Mouse (Mus musculus) splenic B cell, adult 2 months (primary cell): Measurements from ENCODE around the gene Ubap1l.

Experiments used
- DNase-seq: peaks from one replicate; pipeline ENCODE4 v3.0.0-alpha.2; 2011; ENCODE audit warnings: low read depth, low spot score
- H3K27me3 ChIP-seq: 2 replicates; pipeline ENCODE4 v1.6.1; 2012; ENCODE audit warnings: mild to moderate bottlenecking, low read length, moderate library complexity, mixed read lengths; ENCODE audit not compliant: control insufficient read depth, poor library complexity, insufficient read depth, severe bottlenecking
- H3K36me3 ChIP-seq: 2 replicates; pipeline ENCODE4 v1.6.1; 2012; ENCODE audit warnings: mild to moderate bottlenecking, low read length, moderate library complexity, mixed read lengths; ENCODE audit not compliant: control insufficient read depth, poor library complexity, insufficient read depth, severe bottlenecking

The Ubap1l gene

DNA sequence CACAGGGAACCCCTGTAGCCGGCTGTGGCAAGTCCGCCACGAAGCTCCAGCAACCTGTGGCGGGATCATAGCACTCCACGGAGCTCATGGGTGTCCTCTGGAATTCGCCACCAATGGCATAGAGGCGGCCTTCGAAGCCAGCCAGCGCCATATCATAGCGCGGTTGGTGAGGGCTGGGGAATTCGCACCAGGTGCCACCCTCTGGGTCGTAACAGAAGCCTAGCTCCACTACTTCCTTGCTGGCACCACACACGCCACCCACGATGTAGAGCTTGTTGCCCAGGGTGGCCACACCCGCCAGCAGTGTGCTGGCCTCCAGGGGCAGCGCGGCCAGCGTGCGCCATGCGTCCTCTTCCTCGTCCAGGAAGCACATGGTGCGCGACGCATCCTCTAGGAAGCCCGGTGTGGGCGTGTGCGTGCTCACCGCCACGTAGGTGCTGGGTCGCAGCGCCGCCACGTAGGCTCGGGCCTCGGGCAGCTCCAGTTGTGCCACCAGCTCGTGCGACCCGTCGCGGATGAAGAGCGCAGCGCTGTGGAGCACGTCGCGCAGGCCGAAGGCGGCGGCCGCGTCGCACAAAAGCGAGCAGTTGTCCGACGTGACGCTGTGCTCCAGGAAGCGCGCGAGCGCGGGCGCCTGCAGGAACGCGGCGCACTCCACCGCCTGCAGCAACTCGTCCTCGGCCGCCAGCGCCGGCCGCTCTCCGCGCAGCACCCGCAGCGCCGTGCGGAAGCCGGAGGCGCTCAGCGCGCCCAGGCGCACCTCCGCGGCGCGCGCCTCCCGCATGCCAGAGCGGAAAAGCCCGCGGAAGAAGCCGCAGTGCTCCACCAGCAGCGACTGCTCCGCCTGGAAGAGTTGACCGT is 30.1 kb downstream of the Ubap1l start:
- Histone ChIP-seq H3K27me3 (no peaks in the 10 kb centered on the region), H3K36me3 (no peaks in the 10 kb centered on the region)
- peak; percentile 4 for DNase-seq

DNA sequence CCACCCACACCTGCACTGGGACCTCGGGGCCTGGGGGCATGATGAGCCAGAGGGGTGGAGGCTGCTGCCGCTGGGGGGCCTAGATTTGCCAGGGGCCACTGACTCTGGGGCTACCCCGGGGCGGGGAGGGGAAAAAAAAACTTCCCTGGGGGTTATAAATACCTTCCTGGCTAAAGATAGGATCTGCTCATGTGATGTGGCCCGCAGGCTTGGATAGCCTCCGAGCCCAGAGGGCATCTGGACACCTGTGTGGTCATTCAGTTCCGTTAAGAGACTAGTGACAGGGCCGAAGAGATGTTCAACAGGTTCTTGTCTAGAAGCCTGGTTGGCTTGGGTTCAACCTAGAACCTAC is 30.7 kb downstream of the Ubap1l start, which contains the start of gene Kbtbd13:
Gene Kbtbd13, minus strand, starts transcription at position 40 of the 352 bp plus-strand sequence.
- no peaks in the 10 kb centered on the region for H3K36me3 ChIP-seq
- no peak for DNase-seq
- H3K27me3 ChIP-seq, result no peaks in the 10 kb centered on the region

DNA sequence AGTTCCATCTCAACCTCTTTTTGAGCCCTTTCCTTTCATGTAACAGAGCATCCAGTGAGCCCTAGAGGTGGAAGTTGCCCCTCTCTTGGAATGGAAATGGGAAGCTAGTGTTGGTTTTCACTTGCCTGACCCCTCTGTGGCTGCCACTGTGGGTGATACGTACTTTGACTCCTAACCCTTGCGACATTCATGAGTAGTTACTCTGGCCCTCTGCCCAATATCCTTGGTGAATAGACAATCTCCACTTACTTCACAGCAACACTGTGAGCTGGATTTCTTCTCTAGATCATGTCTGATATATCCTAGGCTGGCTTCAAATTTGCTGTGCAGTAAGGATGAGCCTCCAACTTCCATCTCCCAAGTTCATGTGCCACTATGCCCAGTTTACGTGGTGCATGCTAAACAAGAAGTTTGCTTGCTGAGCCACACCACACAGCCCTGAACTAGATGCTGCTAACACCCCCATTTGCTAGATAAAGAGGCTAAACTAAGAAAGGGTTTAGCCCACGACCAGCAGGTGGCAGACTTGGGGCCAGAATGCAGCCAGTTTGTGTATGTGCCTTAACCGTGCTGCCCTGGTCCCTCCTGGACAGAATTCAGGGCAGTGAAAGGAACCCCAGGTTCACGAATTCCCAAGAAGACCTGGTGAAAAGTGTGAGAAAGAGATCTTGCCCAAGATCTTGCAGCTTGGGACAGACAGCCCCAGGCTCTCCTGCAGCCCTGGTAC is 32.0 kb downstream of the Ubap1l start:
- Histone ChIP-seq H3K36me3 (no peaks in the 10 kb centered on the region), H3K27me3 (no peaks in the 10 kb centered on the region)
- DNase-seq, result peak; percentile 74

DNA sequence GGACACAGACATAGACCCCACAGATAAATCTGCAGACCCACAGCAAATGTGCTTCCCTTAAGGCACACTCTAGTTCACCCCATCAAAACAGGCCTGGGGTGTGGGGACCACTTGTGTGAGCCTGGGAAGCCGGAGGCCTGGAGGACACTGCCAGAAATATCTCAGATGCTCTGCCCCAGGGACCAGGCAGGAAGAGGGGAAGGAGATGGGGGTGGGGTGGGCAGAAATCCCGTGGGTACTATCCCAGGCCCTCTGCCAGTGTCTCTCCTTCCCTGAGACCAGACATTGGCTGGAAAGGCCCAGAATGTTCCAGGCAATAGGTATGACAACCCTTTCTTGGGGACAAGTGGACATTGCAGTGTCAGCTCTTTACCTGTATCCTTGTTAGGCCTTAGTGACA is 32.8 kb downstream of the Ubap1l start:
- no peak for DNase-seq

DNA sequence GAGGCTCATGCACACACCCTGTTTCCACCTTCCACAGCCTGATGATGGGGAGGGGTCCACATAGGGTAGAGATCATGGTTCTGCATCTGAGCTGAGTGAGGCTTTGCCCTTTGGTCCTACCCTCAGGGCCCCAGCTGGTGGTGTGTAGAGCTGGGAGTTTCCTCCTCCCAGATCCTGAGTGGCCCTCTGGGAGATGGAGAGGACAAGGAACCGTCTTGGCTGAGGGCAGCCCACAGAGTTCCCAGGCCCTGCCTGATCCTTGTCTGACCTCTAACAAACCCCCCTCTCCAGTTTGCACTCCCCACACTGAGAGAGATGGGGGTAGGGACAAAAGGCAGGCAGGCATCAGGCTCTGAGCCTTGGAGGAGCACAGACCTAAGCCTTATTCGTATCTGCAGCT is 33.5 kb downstream of the Ubap1l start:
- Histone ChIP-seq H3K36me3 (no peaks in the 10 kb centered on the region), H3K27me3 (no peaks in the 10 kb centered on the region)
- DNase-seq, result no peak

More for the DNA sequence above, 32.8 kb downstream of the Ubap1l start:
- H3K27me3 ChIP-seq, result no peaks in the 10 kb centered on the region
- no peaks in the 10 kb centered on the region for H3K36me3 ChIP-seq

DNA sequence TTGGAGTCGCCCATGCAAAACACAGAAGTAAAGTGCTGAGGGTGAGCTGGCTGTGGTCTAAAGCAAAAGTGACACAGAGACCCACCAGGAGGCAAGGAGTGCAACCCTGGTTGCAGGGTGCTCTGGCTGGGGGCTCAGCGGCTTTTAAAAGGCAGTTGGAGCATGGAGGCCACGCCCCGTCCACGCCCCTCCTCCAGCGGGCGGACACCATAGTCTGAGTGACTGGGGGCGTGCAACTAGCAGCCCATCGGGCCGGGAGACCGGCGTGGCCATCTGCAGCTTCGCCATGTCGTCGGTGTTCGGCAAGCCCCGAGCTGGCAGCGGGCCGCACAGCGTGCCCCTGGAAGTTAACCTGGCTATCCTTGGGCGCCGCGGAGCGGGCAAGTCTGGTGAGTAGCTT is 37.4 kb downstream of the Ubap1l start, which contains the start of gene Rasl12:
Gene Rasl12, plus strand, starts transcription at position 228 of the 400 bp plus-strand sequence.
- H3K36me3 ChIP-seq, result no peaks in the 10 kb centered on the region
- no peaks in the 10 kb centered on the region for H3K27me3 ChIP-seq
- DNase-seq, result peak; percentile 50

DNA sequence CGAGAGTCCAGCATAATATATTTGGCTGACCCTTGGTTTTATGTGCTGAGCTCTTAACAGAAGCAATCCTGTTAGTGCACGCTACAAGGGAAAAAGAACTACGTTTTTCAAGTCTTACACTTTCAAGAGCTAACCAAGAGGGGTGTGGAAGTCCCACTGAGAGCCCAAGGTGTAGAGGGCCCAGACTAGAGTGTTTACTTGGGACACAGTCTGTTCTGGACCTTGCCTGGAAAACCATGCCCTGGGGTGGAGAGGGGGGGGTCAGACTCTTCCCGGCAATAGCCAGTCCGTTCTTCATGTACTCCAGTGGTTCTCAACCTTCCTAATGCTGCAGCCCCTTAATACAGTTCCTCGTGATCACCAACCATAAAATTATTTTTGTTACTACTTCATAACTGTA is 39.1 kb downstream of the Ubap1l start:
- Histone ChIP-seq H3K36me3 (no peaks in the 10 kb centered on the region), H3K27me3 (no peaks in the 10 kb centered on the region)
- DNase-seq, result no peak

DNA sequence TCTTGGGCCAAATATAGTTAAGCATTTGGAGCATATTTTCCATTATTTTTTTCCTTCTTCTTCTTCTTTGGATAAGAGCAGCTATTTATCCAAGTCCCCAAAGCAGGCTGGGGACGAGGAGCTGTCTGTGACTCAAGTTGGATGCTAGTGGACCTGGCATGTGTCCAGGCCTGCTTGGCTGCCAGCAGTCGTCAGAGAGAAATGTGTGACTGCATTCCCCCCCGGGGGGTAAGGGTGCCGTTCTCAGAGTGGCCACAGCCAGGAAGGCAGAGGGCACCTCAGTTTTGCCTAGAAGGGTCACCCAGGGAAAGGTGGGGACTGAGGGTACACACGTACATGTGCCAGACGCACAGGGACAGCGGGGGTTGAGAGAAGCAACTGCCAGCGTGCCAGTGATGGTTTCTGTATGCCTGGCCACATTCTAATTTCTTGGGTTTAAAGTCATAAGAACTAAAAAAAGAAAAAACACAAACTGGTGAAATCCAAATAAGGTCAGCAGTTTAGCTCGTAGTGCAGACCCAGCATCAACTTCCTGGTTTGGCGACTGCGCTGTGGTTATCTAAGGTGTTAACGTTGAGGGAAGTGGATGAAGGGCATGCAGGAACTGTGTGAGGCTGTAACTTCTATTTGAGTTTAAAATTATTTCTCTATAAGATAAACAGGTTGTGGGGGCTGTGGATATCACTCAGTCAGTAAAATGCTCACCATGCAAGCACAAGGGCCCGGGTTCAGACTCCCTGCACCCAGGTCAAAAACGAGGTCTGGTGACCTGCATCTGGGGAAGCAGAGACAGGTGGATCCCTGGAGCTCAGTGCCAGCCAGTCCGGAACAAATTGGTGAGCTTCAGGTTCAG is 43.7 kb downstream of the Ubap1l start:
- no peaks in the 10 kb centered on the region for H3K36me3 ChIP-seq
- no peak for DNase-seq
- no peaks in the 10 kb centered on the region for H3K27me3 ChIP-seq

DNA sequence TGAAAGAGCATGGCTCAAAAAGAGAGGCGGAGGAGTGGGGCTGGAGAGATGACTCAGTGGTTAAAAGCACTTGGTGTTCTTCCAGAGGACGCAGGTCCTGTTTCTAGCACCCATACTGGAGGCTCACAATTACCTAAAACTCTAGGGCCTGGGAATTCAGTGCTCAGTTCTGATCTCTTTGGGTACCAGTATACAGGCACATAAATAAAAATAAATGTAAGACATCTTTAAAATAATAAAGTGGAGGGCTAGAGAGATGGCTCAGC is 44.3 kb downstream of the Ubap1l start:
- no peak for DNase-seq
- no peaks in the 10 kb centered on the region for H3K27me3 ChIP-seq

DNA sequence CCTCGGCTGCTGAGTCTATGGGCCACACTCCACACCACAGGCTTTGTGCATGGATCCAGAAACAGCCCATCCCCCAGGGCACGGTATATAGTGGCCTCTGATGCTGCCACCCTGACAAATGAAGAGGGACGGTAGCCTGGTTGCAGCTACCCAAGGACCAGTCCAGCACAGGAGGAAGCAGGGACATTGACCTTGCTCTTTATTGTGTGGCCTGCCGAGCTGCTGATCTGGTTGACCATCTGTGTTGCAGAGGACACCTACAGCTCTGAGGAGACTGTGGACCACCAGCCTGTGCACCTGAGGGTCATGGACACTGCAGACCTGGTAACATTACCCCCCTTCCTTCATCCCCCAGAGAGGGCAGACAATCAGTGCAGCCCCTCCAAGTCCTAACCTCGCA is 46.5 kb downstream of the Ubap1l start:
- H3K27me3 ChIP-seq, result no peaks in the 10 kb centered on the region
- no peaks in the 10 kb centered on the region for H3K36me3 ChIP-seq
- DNase-seq, result no peak

More for the DNA sequence above, 44.3 kb downstream of the Ubap1l start:
- H3K36me3 ChIP-seq, result no peaks in the 10 kb centered on the region

DNA sequence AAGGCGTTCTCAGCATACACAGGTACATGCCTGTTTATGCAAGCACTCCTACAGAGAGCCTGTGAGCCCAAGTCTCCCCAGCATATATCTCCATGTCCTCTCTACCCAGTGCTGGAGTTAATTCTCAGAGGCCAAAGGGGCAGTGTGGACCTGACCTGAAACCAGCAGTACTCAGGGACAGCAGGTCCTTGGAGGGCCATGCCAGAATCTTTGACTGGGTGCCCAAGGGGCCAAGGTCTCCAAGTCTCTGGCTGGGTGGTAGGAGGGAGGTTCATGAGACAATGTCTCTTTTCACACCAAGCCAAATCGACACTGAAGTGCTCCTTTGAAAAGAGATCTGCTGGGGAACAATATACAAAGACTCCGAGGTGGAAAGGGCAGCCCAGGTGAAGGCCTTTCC is 47.0 kb downstream of the Ubap1l start:
- Histone ChIP-seq H3K36me3 (no peaks in the 10 kb centered on the region), H3K27me3 (no peaks in the 10 kb centered on the region)
- DNase-seq, result no peak

DNA sequence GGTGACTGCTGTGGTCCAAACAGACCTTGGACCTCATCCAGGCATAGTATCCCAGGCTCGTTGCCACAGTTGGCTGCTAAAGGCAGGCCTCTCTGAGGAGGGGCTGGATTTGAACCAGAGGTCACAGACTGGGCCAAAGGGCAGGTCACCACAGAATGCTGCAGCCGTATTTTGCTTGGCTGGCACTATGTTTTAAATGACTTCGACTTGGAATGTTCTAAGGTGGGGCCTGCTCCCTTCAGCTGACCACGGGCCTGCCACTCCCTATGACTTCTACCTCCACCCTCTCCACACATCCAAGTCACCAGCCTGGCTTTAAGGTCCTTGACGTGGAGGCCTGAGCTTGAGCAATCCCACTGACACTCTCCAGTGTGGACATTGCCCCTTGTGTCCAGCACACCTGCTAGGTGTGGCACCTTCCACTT is 48.0 kb downstream of the Ubap1l start:
- no peak for DNase-seq
- Histone ChIP-seq H3K36me3 (no peaks in the 10 kb centered on the region), H3K27me3 (no peaks in the 10 kb centered on the region)

DNA sequence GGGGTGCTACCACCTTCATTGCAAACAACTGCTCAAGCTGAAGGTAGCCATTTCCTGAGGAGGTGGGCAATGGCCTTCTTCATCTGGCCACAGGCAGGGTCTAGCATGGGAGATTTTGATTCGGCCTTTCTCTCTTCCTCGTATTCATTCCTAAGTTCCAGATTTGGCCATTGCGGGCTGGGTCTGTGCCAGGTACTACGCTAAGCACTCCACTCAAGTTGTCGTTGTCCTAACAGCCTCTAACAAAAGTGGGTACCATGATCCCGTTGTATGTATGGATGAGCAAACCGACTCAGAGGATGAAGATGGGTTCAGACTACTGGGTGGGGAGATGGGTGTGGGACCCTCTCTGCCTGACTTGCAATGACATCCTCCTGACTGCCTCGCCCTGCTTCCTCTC is 49.5 kb downstream of the Ubap1l start:
- H3K36me3 ChIP-seq, result no peaks in the 10 kb centered on the region
- DNase-seq, result no peak

DNA sequence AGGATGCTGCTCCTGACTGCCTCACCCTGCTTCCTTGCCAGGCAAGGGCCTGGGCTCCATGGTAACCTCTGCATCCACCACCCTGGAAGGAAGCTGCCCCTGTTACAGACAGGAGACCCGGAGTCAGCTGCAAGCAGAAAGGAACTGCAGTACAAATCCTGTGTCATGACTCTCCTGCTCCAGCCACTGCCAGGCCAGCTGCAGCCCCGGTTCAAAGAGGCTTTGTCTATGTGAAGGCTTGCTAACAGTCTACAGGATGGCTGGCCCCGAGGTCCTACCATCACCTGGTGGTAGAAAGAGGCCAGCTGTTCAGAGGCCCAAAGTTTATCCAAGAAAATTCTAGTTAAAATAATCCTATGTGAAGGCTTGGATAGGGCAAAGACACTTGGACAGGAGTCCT is 50.5 kb downstream of the Ubap1l start:
- H3K27me3 ChIP-seq, result no peaks in the 10 kb centered on the region
- no peaks in the 10 kb centered on the region for H3K36me3 ChIP-seq
- DNase-seq, result no peak

More for the DNA sequence above, 49.5 kb downstream of the Ubap1l start:
- no peaks in the 10 kb centered on the region for H3K27me3 ChIP-seq

DNA sequence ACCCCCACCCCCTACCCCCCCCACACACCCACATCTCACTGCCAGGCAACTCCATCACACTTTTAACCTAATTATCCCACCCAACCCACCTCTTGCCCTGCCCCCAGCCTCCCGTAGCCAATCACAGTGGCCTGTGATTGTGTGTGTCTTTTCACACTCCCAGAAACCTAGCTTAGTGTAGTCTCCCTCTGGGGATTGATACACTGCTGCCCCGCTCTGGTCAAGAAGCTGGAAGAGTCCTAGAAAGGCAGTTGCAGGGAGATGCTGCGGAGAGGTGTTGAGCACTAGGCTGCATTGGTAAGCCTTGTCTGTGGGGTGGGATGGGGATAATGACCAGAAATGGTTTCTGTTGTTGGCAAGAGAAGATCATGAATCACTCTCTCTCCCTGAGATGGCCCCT is 56.9 kb downstream of the Ubap1l start:
- no peaks in the 10 kb centered on the region for H3K36me3 ChIP-seq
- H3K27me3 ChIP-seq, result no peaks in the 10 kb centered on the region
- no peak for DNase-seq
